Mouse (Mus musculus) liver (tissue): ENCODE results near the gene Ovca2.

ENCODE experiments used
- DNase-seq: peaks from one replicate; pipeline ENCODE4 v3.0.0-alpha.2; 2020; ENCODE audit warnings: mixed read lengths

Ovca2 gene

GRCm38 (mm10) chr11:75178672-75179208 is at the start of gene Ovca2:
Ovca2 (minus strand) TSS chr11:75178835.
- DNase-seq, result peak; percentile 90

GRCm38 (mm10) chr11:75227632-75228031 is 49.0 kb upstream of the Ovca2 start:
- DNase-seq, result no peak

DNA sequence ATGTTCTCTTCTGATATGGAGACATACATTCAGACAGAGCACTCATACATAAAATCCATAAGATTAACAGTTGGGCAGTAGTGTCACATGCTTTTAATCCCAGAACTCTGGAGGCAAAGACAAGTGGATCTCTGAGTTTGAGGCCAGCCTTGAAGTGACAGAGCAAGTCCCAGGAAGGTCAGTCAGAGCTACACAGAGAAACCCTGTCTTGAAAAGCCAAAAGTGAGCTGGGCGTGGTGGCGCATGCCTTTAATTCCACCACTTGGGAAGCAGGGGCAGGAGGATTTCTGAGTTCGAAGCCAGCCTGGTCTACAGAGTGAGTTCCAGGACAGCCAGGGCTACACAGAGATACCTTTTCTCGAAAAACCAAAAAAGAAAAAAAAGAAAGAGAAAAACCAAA is 46.2 kb upstream of the Ovca2 start:
- DNase-seq, result no peak

GRCm38 (mm10) chr11:75224062-75224461 is 45.4 kb upstream of the Ovca2 start:
- DNase-seq, result no peak

- DNase-seq, result no peak
Observed at GRCm38 (mm10) chr11:75220517-75221145, 42.0 kb upstream of the Ovca2 start.

DNA sequence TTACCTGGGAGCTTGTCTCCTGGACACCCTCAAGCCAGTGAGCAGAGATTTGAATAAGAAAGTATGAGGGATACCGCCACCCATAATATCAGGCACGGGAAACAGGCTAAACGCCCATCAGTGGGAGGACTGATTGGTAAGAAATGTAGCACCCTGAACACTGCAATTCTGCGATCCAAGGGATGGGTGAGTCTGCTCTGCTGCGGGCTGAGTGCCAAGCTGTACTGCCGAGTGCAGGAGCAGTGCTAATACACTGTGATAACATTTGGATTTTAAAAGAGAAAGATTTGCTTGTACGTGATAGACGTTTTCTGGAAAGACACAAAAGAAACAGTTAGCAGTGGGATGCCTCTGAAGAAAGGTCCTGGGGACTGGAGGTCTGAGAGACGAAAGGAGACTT is 41.5 kb upstream of the Ovca2 start:
- no peak for DNase-seq

DNA sequence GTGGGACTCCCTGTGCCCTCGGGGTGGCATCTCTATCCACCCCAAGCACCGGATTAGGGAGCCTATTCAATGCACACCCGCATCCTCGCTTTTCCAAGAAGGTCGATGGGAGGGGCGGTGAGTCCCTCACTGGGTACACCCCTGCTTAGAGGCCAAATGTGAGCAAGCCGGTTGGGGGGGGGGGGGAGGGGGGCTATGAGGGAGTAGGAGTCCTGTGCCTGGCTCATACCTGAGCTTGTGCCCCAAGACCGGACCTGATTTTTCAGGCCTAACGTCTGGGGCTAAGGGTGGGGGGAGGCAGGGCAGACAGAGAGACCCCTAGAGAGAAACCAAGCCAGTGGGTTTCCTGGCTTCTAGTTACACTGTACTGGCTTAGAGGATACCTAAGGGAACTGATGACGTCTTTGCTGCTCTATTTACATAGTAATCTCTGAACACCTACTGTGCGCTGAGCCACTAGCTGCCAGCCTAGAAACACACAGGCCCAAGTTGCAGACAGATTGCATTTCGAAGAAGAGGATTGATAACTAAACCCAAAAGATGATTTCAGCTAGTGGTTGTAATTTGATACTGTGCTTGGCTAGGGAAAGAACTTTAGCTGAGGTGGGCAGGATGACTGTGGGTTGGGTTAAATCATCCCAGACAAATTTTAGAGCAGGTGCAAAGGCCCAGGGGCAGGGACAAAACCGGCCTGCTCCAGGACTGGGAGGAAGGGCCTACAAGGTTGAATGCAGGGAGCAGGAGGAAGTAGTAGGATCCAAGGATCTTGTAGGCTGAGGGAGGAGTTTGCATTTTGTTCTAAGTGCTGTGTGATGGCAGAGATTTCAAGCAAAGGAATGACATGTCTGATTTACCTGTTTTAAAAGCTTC is 35.7 kb upstream of the Ovca2 start:
- DNase-seq, result no peak

GRCm38 (mm10) chr11:75213372-75214080 is 34.9 kb upstream of the Ovca2 start:
- DNase-seq, result peak; percentile 74

DNA sequence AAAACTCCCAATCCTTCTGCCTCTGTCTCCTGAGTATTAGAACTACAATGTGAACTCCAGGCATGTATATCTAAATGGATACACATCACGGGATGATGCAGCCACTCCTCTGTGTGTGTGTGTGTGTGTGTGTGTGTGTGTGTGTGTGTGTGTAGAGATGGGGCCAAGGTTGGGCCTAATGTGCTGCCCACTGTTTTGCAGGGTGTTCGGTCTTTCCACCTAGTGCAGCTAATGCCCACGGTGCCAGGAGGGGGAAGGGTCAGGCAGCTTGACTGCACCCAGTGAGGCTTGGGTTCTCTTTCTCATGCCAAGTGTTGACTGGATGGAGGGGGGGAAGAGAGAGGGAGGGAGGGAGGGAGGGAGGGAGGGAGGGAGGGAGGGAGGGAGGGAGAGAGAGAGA is 34.2 kb upstream of the Ovca2 start:
- DNase-seq, result no peak

DNA sequence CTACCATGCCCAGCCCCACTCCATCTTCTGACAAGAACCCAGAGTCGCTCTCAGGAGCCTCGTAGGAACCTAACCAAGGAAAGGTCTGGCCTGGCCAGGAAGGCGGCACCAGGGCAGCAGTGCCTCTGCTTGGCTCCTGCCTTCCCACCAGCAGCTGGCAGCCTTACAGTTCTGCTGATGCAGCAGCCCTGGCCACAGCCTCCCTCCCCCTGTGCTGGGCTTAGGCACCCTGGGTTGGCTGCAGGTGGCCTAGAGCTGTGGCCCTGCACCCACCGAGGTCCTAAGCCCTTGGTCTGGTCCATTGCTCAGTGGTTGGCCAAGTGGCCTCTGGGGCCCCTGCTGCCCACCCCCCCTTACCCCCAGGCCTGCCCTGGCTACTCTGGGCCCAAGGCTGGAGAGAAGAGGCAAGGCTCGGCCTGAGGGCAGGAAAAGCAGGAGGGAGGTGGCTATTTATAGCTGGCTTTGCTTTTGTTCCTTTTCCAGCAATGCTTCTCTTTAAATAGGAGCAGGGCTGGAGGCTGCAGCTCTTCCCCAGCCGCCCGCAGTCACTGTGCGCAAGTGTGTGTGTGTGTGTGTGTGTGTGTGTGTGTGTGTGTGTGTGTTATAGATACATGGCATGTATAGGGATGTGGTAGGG is 33.5 kb upstream of the Ovca2 start:
- no peak for DNase-seq

DNA sequence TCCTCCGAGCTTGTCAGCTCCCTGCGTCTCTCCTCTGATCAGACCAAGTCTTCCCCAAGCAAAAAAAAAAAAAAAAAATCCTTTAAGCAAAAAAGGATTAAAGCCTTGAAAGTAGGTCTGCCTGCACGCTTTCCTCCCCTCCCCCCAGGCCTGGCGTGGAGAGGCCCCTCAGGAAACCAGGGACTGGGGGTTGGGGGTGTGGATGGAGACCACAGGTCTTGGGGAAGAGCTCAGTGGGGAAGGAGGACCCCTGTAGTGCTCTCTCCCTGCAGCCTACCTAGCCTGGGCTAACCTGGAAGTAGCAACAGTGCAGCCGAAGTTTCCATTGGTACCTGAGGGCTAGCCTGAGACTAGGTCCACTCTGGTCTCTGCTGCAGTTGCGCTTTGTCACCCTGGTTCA is 32.1 kb upstream of the Ovca2 start:
- no peak for DNase-seq

GRCm38 (mm10) chr11:75210093-75210492 is 31.5 kb upstream of the Ovca2 start:
- peak; percentile 84 for DNase-seq

GRCm38 (mm10) chr11:75209363-75209762 is 30.7 kb upstream of the Ovca2 start:
- DNase-seq, result no peak

DNA sequence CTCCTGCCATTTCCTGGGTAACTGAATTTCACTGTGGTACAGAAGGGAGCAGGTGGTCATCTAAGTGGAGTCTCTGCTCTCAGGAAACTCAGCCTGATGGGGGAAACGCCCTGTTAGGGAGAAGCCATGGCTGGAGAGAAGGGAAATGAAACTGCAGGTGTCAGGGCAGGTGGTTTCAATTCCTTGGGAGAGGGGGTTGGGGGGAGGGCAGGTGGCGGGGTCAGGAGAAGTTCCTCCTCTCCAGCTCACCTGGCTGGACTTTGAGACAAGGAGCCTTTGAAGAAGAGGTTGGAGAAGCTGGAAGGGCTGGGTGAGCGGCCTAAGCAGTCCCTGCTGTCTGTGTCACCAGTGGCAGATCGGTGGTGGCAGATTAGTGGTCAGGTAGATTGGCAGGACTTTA is 27.7 kb upstream of the Ovca2 start:
- DNase-seq, result no peak

- no peak for DNase-seq
Observed at GRCm38 (mm10) chr11:75204472-75204871, 25.8 kb upstream of the Ovca2 start.

- no peak for DNase-seq
Observed at GRCm38 (mm10) chr11:75203926-75204325, 25.3 kb upstream of the Ovca2 start.

DNA sequence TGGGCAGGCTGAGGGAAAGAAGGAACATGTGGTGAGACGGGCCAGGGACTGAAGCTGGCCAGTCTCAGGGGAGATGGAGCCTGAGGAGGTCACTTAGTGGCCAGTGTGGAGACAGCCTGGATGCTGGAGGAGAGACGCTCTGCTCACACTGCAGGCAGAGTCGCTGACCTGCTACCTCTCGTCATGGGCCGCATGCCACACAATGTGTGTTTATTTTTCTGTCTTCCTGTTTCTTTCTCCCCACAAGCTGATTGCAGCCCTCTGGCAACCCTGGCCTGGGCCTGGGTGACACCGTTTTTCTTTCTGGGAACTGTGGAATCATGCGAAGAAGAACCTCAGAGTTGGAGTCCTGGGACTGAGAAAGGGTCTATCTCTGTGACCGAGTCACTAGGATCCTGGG is 23.1 kb upstream of the Ovca2 start:
- no peak for DNase-seq

DNA sequence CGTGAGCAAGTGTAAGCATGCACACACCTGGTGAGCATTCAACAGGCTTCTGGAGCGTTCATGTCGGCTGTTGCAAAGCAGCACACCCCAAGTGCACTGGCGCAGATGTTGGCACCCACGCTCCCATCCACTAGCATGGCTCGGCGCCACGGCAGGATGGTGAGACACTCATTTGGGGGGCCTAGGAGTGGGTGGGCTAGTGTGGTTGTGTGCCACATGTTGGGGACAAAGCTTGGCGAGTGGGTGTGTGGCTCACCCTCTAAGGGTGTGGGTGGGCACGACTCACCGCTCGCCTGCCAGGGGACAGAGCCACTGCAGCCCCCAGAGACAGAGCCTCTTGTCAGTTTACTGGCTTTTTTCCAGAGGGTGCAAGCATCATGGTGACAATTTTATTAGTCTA is 22.3 kb upstream of the Ovca2 start:
- no peak for DNase-seq

DNA sequence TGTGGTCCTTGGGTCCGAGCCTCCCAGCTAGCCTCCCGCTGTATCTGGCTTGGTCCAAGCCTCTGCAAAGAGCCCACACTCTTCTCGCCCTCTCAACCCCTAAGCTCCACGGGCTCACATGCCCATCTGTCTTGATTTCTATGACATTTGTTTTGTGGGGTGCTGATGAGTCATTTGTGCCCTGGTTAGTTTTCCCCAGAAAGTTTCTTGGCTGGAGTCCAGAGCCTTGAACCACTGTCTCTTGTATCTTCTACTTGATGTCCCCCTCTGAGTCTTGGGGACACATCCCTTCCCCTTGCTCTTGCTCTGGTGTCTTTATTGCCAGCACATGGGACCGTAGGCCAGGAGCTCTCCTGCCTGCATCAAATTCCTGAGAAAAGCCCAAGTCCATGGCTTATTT is 21.3 kb upstream of the Ovca2 start:
- no peak for DNase-seq

- no peak for DNase-seq
Observed at GRCm38 (mm10) chr11:75198792-75199191, 20.2 kb upstream of the Ovca2 start.

DNA sequence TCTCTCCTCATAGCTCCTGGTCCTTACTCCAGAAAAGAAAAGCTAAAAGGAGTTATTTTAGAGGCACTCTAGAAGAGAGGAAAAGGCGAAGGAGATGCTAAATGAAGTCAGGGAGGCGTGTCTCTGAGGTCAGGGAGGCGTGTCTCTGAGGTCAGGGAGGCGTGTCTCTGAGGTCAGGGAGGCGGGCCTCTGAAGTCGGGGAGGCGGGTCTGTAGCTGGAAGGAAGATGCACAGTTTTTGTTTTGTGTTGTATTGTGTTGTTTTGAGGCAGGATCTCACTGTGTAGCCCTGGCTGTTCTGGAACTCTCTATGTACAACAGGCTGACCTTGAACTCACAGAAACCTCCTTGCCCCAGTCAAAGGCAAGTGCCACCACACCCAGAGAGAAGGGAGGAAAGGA is 19.3 kb upstream of the Ovca2 start:
- no peak for DNase-seq

GRCm38 (mm10) chr11:75196131-75196530 is 17.5 kb upstream of the Ovca2 start:
- no peak for DNase-seq

- DNase-seq, result peak; percentile 53
Observed at GRCm38 (mm10) chr11:75194850-75195461, 16.3 kb upstream of the Ovca2 start.
